Mouse (Mus musculus) 416B (cell line): ENCODE results near the gene Tmed1.
"Not testable (repeated sequence)": the region's sequence is repeated elsewhere in the genome, so short reads cannot be mapped to it uniquely, and the experiment has no call there.

Experiments used
- DNase-seq: peaks from one replicate; pipeline ENCODE4 v3.0.0; 2011; ENCODE audit warnings: low read depth

Tmed1 gene

GRCm38 (mm10) chr9:21509772-21510688 is at the start of gene Tmed1:
Gene Tmed1, minus strand, starts transcription at chr9:21510252.
- DNase-seq = peak; percentile 99

DNA sequence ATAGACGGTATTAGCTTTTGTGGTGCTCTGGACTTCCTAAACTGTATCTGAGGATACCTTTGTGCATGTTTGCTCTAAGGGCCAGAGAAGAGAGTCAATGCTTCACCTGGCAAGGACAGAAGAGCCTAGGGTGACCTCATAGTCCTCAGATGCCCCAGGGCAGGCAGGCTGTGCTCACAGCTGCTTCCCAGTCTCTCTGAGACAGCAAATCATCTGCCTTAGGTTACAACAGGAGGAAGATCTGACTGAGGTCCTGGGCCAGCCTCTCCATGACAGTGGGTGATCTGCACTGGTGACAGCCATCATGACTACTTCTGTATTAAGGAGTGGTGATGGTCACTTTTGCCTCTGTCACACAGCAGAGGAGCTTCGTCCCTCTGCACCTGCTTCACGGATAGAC is 49.1 kb upstream of the Tmed1 start:
- no peak for DNase-seq

DNA sequence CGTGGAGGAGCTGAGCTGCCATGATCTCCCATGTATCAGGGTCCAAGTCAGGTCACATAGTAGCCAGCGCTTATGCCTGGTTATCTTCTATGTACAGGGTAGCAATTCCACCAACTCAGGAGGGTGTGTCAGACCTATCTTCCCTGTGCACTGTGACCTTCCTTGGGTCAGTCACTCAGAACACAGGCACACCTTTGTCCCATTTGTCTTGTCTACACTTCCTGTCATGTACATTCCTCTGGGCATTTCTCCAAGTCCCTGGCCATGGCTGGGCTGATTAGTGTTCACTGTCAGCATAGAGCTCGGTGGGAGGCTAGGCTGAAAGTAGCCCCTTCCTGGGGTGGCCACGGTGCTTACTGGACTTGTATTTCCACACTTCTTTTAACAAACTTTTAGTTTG is 48.3 kb upstream of the Tmed1 start:
- no peak for DNase-seq

GRCm38 (mm10) chr9:21557556-21557955 is 47.5 kb upstream of the Tmed1 start:
- DNase-seq = no peak

DNA sequence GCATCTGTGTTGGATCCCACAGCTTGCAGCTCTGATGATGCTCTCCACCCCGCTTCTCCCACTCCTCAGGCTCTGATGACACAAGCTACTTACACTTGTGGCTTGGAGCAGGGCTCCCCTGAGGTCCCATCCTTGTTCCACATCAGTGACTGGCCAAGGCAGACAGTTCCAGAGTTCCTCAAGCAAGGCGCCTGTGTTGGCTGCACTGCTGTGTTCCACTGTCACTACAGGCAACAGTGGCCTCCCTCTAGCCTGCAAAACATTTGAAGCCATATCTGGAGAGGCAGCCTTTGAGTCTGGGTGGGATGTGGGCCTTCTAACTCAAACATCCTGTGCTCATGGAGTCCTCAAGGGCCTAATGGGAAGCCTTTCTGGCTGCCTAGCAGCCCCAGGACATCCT is 46.9 kb upstream of the Tmed1 start:
- DNase-seq = no peak

- DNase-seq = peak; percentile 62
These were observed 45.2 kb upstream of the Tmed1 start for GRCm38 (mm10) chr9:21555198-21555742.

DNA sequence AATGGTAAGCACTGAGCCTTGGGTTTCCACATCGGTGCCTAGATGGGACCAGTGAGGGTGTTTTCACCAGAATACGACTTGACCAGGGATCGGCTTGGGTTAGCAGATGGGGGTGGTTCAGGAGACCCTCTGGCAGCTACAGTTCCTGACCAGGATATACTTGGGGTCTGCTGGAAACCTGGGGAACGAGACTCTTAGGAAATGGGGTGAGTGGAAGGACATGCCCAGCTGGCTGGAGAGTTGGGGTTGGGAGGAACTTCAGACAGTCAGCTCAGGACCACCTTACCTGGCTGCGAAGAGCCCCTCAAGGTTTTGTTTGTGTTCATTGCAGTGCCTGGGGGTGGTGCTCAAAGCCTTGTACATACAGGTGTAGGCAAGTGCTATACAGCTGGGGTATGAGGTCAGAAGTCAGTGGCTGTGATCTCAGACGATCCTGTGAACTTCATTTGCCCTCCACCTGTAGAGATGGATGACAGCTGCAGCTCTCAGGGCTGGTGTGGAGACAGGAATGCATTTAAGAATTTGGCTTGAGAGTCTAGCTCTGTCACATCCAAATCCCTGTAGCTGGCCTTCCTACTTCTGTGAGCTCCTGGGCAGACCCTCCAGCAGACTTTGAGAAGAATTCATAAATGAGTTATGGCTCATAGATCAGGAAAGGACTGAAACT is 43.7 kb upstream of the Tmed1 start:
- DNase-seq = no peak

DNA sequence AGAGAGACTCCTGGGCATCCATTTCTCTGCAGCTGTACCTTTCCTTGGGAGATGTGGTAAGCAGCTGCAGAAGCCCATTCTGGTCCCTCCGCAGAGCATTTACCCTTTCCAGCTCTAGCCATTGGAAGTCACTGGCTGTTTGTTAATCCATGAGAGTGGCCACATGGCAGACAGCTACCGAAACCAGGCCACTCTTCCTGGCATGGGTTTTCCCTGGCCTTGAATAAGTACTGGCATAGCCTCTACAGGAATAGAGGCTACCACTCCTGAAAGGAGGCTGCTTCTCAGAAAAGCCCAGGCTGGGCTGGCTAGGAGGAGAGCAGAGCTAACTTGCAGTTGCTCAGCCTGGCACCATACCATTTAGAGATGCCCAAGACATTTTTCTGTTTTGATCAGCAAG is 41.0 kb upstream of the Tmed1 start:
- no peak for DNase-seq

DNA sequence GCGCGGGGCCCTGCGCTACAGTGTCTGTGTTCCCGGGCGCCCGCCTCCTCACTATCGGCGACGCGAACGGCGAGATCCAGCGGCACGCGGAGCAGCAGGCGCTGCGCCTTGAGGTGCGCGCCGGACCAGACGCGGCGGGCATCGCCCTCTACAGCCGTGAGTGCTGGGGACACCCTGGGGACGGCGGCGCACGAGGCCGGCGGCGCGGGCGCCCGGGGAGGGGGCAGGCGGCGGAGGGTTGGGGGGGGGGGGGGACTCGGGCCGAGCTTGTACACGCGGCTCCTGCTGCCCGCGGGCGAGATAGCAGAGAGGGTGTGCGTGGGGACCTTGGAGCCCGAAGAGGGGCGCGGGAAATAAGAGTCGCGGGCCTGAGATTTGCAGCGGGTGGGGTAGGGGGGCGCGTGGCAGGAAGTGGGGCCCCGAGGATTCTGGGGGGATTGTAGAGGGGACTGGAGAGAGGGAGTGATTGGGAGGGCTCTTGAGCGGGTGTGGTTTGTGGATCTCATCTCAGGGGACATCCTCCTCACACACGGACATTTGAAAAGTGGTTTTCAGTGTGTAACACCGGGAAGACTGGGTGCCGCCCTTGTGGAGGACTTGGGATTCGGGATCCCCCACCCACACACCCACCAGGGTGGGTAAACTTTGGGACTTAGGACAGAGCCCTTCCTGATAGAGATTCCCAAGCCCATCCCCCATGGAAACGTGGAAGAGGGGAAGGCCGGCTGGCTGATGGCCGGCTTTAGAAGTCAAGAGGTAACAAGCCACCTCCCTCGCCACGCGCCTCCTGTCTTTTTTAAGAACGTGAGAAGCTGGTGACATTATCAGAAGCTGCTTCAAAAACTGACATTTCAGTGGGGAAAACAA is 37.3 kb upstream of the Tmed1 start:
- peak; percentile 49 for DNase-seq

GRCm38 (mm10) chr9:21546789-21547074 is 36.7 kb upstream of the Tmed1 start, which contains the start of gene Carm1:
Gene Carm1, plus strand, starts transcription at chr9:21546894.
- no peak for DNase-seq

GRCm38 (mm10) chr9:21545916-21546788 is 36.1 kb upstream of the Tmed1 start:
- DNase-seq = peak; percentile 99

DNA sequence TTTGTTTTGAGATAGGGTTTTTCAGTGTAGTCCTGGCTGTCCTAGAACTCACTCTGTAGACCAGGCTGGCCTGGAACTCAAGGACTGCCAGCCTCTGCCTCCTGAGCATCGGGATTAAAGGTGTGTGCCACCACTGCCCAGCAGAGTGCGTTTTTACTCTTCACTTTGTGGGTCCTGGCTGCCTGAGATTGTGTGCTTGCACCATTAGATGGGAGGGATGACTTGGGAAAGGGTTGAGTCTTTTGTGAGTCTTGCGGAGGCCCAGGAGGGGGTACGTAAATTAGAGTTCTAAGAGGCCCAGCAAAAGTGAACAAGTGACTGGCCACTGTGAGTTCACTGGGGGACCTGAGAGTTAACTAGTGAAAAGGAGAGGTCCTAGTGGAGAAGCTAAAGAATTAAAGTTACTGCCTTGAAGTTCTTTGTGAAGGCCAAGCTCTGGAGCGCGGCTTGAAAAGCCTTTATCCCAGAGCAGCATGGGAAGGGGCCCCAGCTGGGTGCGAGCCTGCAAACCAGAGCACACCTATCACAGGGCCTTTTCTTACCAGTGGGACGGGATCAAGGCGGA is 35.4 kb upstream of the Tmed1 start:
- DNase-seq = no peak

GRCm38 (mm10) chr9:21542001-21542400 is 31.9 kb upstream of the Tmed1 start:
- DNase-seq = not testable (repeated sequence)

GRCm38 (mm10) chr9:21539981-21540753 is 30.1 kb upstream of the Tmed1 start:
- DNase-seq = no peak

GRCm38 (mm10) chr9:21537009-21537408 is 27.0 kb upstream of the Tmed1 start:
- DNase-seq = no peak

- no peak for DNase-seq
These were observed 26.4 kb upstream of the Tmed1 start for GRCm38 (mm10) chr9:21536501-21536900.

DNA sequence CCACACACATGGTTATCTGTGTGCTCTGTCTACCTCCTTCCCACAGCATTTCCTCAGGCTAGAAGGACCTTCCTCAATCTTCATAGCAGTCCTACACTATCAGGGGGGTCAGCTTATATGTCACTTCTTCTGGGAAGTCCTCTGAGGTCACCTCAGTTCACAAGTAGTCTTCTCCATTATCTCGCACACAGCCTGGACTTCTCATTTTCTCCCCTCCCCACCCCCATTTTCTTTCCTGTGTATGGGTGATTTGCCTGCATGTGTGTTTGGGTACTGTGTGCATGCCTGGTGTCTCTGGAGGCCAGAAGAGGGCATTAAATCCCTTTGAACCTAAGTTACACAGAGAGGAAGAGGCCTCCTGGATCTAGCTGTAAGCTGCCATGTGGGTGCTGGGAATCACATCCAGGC is 17.9 kb upstream of the Tmed1 start:
- DNase-seq = peak; percentile 77

DNA sequence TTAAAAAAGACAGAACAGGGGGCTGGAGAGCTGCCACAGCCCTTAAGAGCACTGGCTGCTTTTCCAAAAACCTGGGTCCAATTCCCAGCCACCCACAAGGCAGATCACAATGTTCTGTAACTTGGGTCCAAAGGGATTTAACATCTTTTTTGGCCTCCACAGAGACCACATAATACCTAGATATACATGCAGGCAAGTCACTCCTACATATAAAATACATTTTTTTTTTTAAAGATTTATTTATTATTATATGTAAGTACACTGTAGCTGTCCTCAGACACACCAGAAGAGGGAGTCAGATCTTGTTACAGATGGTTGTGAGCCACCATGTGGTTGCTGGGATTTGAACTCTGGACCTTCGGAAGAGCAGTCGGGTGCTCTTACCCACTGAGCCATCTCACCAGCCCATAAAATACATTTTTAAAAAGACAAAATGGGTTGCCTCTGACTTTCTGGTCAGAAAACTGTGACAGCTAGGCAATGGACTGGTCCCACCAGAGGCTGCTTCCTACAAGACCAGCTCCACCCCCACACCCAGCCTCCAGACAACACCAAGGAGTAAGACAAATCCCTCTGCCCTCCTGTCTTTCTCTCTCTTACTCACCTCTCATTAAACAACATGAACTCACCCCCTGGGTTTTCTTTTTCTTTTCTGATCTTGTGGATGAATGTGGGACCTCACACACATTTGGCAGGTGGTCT is 17.2 kb upstream of the Tmed1 start:
- DNase-seq = peak; percentile 47

GRCm38 (mm10) chr9:21526634-21526944 is 16.5 kb upstream of the Tmed1 start:
- no peak for DNase-seq
